Mouse (Mus musculus): Measurements from ENCODE around the gene Tnrc6c. TPM values are rescaled to one million over a fixed set of nuclear protein-coding genes. Genes with fewer than 3 reads are reported as not detected.

The Tnrc6c gene
- polyA plus RNA-seq, 1 experiment: 43.8 TPM

DNA sequence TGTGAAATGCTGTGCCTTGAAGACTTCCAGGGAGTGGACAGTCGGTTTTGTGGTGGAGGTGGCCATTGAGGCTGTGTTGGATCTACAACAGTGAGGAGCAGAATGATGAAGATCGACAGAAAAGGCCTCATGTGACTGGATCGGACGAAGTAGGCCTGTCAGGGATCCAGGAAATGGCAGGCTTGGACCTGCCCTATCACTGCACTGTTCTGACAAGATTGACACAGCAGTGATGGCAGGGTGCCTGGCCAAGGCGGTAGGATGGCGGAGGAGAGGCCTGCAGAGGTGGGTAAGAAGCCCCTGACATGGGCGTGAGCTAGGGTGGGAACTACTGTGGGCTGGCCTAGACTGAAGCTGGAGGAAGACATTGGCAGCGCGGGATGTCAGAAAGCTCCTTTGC is 110.2 kb downstream of the Tnrc6c start:
- Histone ChIP-seq H3K27me3 (ENCODE audit: control insufficient read depth, insufficient read depth, low read length) (no peaks in the 10 kb centered on the region), H3K4me1 (ENCODE audit: control insufficient read depth, insufficient read depth, low read length) (peaks cover 9% of the 10 kb centered on the region), H3K27ac (ENCODE audit: insufficient read depth, low read length) (no peak overlapping the region), H3K4me3 (replicated peaks; ENCODE audit: insufficient read depth, low read depth, low read length) (no peak overlapping the region)
- no peak for DNase-seq
- TF ChIP-seq CTCF (IDR thresholded peaks at IDR 0.05; ENCODE audit: borderline replicate concordance, insufficient read depth, low read depth, low read length) (no peak), POLR2A (IDR thresholded peaks at IDR 0.05; ENCODE audit: borderline replicate concordance, insufficient read depth, low read length) (no peak)
- 75% methylated on average over 9 of the region's 9 CpGs for WGBS

DNA sequence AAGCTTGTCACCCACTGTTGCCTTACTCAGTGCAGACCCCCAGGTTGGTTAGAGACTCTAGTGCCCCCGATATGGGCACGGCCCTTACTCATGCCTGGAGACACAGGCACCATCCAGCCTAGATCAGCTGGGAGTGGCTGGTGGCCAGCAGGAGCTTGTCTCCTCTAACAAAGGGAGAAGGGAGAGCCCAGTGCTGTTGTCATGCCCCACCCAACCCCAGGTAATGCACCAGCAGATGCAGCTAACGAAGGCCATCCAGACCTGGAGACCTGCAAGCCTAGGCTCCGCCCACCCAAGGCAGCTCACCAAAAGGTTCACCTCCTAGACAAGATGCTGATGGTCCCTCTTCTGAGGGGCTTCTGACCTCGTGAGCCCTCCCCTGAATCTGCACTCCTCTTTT is 111.3 kb downstream of the Tnrc6c start:
- DNase-seq: no peak
- Histone ChIP-seq H3K27me3 (ENCODE audit: control insufficient read depth, insufficient read depth, low read length) (no peaks in the 10 kb centered on the region), H3K4me3 (replicated peaks; ENCODE audit: insufficient read depth, low read depth, low read length) (no peak overlapping the region), H3K4me1 (ENCODE audit: control insufficient read depth, insufficient read depth, low read length) (peaks cover under 1% of the 10 kb centered on the region; the same call in 1 of the 2 replicates), H3K27ac (ENCODE audit: insufficient read depth, low read length) (no peak overlapping the region)
- TF ChIP-seq POLR2A (IDR thresholded peaks at IDR 0.05; ENCODE audit: borderline replicate concordance, insufficient read depth, low read length) (no peak), CTCF (IDR thresholded peaks at IDR 0.05; ENCODE audit: borderline replicate concordance, insufficient read depth, low read depth, low read length) (no peak)
- WGBS: 82% methylated on average over 5 of the region's 5 CpGs

DNA sequence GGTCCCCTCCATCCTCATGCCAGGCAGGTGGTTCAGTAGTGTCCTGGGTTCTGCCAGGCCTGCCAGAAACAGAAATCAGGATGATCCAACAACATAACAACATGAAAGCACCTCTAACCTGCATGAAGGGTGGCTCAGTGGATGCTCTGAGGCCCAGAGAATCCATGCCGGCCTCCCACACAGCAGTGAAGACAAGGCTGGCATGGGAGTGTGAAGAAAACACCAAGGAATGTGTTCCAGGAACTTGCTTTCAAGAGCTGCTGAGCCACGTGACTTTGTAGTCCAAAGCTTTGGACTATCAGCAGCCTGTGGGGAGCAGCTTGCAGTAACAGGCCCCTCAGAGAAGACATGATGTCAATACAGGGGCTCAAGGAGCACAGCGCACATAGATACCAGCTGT is 112.2 kb downstream of the Tnrc6c start:
- TF ChIP-seq POLR2A (IDR thresholded peaks at IDR 0.05; ENCODE audit: borderline replicate concordance, insufficient read depth, low read length) (no peak), CTCF (IDR thresholded peaks at IDR 0.05; ENCODE audit: borderline replicate concordance, insufficient read depth, low read depth, low read length) (no peak)
- Histone ChIP-seq H3K27me3 (ENCODE audit: control insufficient read depth, insufficient read depth, low read length) (no peaks in the 10 kb centered on the region), H3K27ac (ENCODE audit: insufficient read depth, low read length) (no peak overlapping the region), H3K4me3 (replicated peaks; ENCODE audit: insufficient read depth, low read depth, low read length) (no peak overlapping the region), H3K4me1 (ENCODE audit: control insufficient read depth, insufficient read depth, low read length) (no peaks in the 10 kb centered on the region; the same call in 1 of the 2 replicates)
- no peak for DNase-seq
- WGBS: 87% methylated on average over 3 of the region's 3 CpGs

DNA sequence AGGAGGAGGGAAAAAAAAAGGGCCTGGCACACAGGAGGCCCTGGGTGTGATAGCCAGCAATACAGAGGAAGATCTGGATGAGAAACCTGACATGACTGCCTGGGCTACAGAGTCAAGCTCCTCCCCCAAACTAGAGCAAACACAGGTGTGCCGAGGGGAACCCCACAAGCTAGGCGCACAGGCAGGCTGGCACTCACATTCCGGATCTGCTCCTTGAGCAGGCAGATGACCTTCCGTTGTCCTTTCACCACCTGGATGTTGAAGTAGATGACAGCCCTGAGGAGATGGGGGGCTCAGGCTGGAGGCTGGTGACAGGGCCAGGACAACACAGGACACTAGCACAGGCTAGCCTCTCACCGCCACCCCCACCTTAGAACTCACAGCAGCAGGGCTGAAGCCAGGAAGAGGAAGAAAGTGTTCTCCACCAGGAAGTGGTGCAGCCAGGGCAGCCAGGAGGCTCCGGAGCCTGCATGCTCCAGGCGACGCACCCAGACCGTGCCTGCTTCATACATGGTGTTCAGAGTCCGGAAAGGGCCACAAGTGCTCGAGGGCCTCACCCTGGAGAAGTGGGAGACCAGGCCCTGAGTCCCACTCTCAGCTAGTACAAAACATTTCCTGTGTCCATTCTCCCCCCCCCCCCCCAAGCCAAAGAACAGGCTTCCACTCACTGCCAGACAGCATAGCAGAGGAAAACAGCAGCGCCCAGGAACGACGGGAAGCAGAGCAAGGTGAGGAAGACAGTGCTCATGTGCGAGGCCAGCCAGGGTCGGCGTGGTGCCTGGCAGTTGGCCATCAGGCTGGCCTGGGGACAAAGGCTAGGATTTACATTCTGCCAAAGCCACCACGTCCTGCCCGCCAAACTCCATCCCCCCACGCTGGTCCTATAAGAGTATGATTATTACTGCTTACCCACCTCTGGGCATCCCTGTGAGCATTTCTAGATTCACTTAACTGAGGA is 114.9 kb downstream of the Tnrc6c start:
- H3K27me3 ChIP-seq (ENCODE audit: control insufficient read depth, insufficient read depth, low read length): no peaks in the 10 kb centered on the region
- DNase-seq: peak in 1 of 2 experiments; percentile 47
- no peak overlapping the region for H3K27ac ChIP-seq (ENCODE audit: insufficient read depth, low read length)
- WGBS: 36% methylated on average over 20 of the region's 20 CpGs
- TF ChIP-seq POLR2A (IDR thresholded peaks at IDR 0.05; ENCODE audit: borderline replicate concordance, insufficient read depth, low read length): no peak
- TF ChIP-seq CTCF (IDR thresholded peaks at IDR 0.05; ENCODE audit: borderline replicate concordance, insufficient read depth, low read depth, low read length): no peak
- no peaks in the 10 kb centered on the region; the same call in 1 of the 2 replicates for H3K4me1 ChIP-seq (ENCODE audit: control insufficient read depth, insufficient read depth, low read length)
- H3K4me3 ChIP-seq (replicated peaks; ENCODE audit: insufficient read depth, low read depth, low read length): no peak overlapping the region

DNA sequence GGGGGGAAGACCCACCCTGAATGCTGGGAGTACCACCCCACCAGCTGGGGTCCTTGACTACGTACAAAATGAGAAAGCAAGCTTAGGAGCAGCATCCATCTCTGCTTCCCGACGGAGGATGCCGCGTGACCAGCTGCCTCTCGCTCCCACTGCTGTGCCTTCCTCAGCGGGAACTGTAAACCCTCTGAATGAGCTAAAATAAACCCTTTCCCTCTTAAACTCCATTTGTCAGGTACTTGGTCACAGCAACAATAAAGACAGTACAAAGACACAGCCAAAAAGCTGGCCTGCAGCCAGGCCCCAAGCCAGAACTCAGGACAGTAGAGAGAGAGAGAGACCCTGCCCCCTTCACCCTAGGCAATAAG is 115.6 kb downstream of the Tnrc6c start:
- Histone ChIP-seq H3K27me3 (ENCODE audit: control insufficient read depth, insufficient read depth, low read length) (no peaks in the 10 kb centered on the region), H3K27ac (ENCODE audit: insufficient read depth, low read length) (no peak overlapping the region), H3K4me3 (replicated peaks; ENCODE audit: insufficient read depth, low read depth, low read length) (no peak overlapping the region), H3K4me1 (ENCODE audit: control insufficient read depth, insufficient read depth, low read length) (no peaks in the 10 kb centered on the region; the same call in 1 of the 2 replicates)
- no peak for TF ChIP-seq CTCF (IDR thresholded peaks at IDR 0.05; ENCODE audit: borderline replicate concordance, insufficient read depth, low read depth, low read length)
- 10% methylated on average over 7 of the region's 7 CpGs for WGBS
- DNase-seq: no peak

DNA sequence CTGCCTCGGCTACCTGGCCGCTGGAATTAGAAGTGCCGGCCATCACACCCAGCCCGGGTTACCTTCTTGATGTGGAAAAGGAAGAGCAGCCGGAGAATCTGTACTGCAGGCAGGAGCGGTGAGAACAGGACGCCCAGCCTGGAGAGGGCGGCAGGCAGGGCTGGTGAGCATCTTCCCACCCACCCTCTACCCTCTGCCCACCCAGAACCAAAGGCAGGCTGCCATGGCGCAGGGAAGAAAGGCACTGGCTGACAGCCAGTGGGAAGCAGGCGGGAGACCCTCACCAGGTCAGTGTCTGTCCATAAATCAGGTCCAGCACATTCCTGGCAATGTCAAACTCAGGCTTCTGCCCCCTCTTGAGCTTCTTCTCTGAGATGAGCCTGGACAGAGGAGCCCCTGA is 116.3 kb downstream of the Tnrc6c start:
- no peak overlapping the region for H3K27ac ChIP-seq (ENCODE audit: insufficient read depth, low read length)
- no peak for TF ChIP-seq POLR2A (IDR thresholded peaks at IDR 0.05; ENCODE audit: borderline replicate concordance, insufficient read depth, low read length)
- no peak for TF ChIP-seq CTCF (IDR thresholded peaks at IDR 0.05; ENCODE audit: borderline replicate concordance, insufficient read depth, low read depth, low read length)
- 47% methylated on average over 10 of the region's 10 CpGs for WGBS
- no peaks in the 10 kb centered on the region for H3K27me3 ChIP-seq (ENCODE audit: control insufficient read depth, insufficient read depth, low read length)
- no peak for DNase-seq
- no peak overlapping the region for H3K4me3 ChIP-seq (replicated peaks; ENCODE audit: insufficient read depth, low read depth, low read length)
- no peaks in the 10 kb centered on the region; the same call in 1 of the 2 replicates for H3K4me1 ChIP-seq (ENCODE audit: control insufficient read depth, insufficient read depth, low read length)

DNA sequence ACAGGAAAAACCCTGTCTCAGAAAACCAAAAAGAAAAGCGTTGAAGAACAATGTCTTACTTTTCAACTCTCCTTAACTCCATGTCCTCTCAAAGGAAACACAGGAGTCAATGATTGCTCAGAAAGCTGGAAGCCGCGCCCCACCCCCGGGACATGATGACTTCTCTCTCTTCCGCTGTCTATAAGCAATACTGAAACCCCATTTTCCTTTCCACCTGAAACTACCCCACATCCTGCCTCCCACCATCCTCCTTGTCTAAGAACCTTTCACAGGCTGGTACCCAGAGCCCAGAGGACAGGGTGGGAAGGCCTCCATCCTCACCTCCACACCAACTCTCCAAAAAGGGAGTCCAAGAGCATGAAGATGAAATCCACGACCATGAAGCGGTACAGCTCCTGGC is 118.3 kb downstream of the Tnrc6c start:
- TF ChIP-seq CTCF (IDR thresholded peaks at IDR 0.05; ENCODE audit: borderline replicate concordance, insufficient read depth, low read depth, low read length): no peak
- no peak for TF ChIP-seq POLR2A (IDR thresholded peaks at IDR 0.05; ENCODE audit: borderline replicate concordance, insufficient read depth, low read length)
- Histone ChIP-seq H3K27ac (ENCODE audit: insufficient read depth, low read length) (no peak overlapping the region), H3K4me1 (ENCODE audit: control insufficient read depth, insufficient read depth, low read length) (no peaks in the 10 kb centered on the region; the same call in 1 of the 2 replicates), H3K4me3 (replicated peaks; ENCODE audit: insufficient read depth, low read depth, low read length) (no peak overlapping the region), H3K27me3 (ENCODE audit: control insufficient read depth, insufficient read depth, low read length) (no peaks in the 10 kb centered on the region)
- DNase-seq: no peak
- 95% methylated on average over 7 of the region's 7 CpGs for WGBS

DNA sequence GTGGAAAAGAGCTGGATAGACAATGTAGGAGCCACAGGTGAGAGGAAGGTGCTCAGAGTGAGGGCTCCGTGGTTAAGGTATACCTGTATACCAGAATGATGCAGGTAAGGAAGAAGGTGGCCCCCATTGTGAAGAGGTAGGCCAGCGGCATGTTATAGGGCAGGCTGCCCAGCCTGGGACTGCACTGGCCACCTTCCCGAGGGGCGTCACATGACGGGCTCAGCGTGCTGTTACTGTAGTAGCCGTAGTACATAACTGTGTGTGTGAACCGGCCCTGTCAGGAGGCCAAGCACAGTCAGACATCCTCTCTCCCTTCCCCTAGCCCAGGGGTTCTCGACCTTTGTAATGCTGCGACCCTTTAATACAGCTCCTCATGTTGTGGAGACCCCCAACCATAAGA is 120.8 kb downstream of the Tnrc6c start:
- Histone ChIP-seq H3K4me3 (replicated peaks; ENCODE audit: insufficient read depth, low read depth, low read length) (no peak overlapping the region), H3K27ac (ENCODE audit: insufficient read depth, low read length) (no peak overlapping the region), H3K4me1 (ENCODE audit: control insufficient read depth, insufficient read depth, low read length) (peaks cover 3% of the 10 kb centered on the region; the same call in 1 of the 2 replicates), H3K27me3 (ENCODE audit: control insufficient read depth, insufficient read depth, low read length) (peaks cover 2% of the 10 kb centered on the region; the same call in 1 of the 2 replicates)
- 66% methylated on average over 10 of the region's 10 CpGs for WGBS
- TF ChIP-seq CTCF (IDR thresholded peaks at IDR 0.05; ENCODE audit: borderline replicate concordance, insufficient read depth, low read depth, low read length) (no peak), POLR2A (IDR thresholded peaks at IDR 0.05; ENCODE audit: borderline replicate concordance, insufficient read depth, low read length) (no peak)
- DNase-seq: no peak
